Mouse (Mus musculus): ENCODE measurements at regions not wholly inside any gene's neighbourhood (a gene's known extent, or its start where the extent isn't known, plus 50 kb on each side); places are given as distances from the start of the nearest gene placed in this dataset.

GRCm38 (mm10) chr12:92601673-92602072 is 752.7 kb upstream of the Sel1l start:
- DNase-seq = no peak

GRCm38 (mm10) chr12:92589725-92590124 is 740.8 kb upstream of the Sel1l start:
- DNase-seq = no peak

GRCm38 (mm10) chr12:92589305-92589704 is 740.3 kb upstream of the Sel1l start:
- DNase-seq = no peak

GRCm38 (mm10) chr12:92578596-92578995 is 729.6 kb upstream of the Sel1l start:
- no peak for DNase-seq

Measured in right cerebral cortex, postnatal 25 days (tissue).